Mouse (Mus musculus) effector memory CD4-positive, alpha-beta T cell, adult 7 months (primary cell): ENCODE results near the gene Map7. TPM values are rescaled to one million over a fixed set of nuclear protein-coding genes. Genes with fewer than 3 reads are reported as not detected.

Experiments used
- polyA plus RNA-seq: library from polyadenylated mRNA; unstranded; fragments of 100-300 nt; shearing (Covaris generic); gene quantifications from one replicate; pipeline ENCODE4 v1.2.1, GENCODE M21; 2017

Map7 gene
- polyA plus RNA-seq = 4.6 TPM

DNA sequence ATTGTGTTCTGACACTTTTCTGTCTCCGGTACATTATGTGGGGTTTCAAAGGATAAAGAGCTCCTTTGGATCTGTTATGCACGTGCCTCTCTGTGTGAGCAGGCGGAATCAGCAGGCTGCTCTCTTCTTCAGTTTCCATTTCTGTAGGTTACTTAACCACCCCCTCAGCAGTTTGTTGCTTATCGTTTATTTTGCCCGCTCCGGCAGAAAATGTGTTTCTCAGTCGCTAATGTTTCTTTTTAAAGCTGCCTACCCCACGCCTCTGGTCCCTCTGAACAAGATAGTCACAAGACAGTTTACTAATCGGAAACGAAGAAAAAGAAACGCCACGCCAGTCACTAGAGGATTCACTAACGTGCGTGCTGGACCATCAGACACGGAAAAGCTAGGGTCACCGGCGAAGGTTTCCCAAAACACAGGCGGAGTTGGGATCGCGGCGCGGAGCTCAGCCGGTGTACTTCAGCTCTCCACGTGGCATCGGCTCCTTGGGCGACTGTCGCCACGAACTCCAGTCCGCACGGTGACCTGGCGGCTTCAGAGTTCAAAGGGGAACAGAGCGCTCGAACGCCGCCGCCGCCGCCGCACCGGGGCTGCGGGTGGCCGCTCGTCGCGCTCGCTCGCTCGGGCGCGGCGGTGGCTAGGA lies at the start of gene Map7:
Gene Map7 (plus strand): TSS at position 342 of the 643 bp plus-strand sequence.

DNA sequence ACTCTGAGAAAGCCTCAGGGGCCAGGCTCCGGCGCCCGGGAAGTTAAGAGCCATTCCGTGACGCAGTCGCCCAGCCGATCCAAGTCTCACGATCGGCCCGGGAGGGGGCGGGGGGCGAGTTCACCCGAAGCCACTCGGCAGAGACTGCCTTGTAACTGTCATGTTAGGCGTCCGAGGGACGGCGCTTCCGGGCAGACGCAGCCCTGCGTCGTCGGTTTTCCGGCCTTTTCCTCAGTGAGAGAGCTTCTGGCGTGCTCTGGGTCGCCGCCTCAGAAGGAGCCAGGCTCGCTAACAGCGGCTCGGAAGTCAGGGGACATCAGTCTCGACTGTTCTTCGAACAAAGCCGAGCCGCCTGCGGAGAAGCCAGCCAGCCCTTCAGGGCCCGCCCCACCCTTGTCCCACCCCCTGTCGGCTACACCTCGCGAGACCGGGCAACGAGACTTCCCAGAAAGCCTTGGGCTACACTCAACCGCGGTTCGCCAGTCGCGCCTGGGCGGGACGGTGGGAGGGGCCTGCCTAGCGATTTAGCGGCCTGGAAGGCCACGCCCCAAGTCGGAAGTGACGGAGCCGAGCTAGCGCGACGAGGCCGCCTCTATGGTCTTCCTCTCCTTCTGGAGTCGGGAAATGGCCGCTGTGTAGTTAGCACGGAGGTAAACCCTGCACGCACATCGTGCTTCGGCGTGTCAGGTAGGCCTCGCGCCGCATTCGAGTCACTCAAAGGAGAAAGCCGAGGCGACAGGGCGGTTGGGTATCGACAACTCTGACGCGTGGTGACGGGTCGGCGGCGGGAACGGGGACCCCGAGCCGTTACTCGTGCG lies 163.9 kb downstream of the Map7 start, which contains the start of gene Bclaf1:
Gene Bclaf1 (plus strand): TSS at position 552 of the 818 bp plus-strand sequence.

Other genes with a start within 250 kb of the Map7 start
- gene Pex7, start 240.8 kb upstream of the Map7 start, polyA plus RNA-seq = 17.4 TPM
- gene Map3k5, start 214.0 kb upstream of the Map7 start, polyA plus RNA-seq = 27.1 TPM
- 179 TPM for gene Bclaf1, start 164.0 kb downstream of the Map7 start, polyA plus RNA-seq
- gene Mtfr2, start 199.3 kb downstream of the Map7 start, polyA plus RNA-seq = 0.32 TPM